Mouse (Mus musculus) neural tube, embryonic 10.5 days (tissue): ENCODE measurements at regions not wholly inside any gene's neighbourhood (a gene's known extent, or its start where the extent isn't known, plus 50 kb on each side); places are given as distances from the start of the nearest gene placed in this dataset.

ENCODE experiments used
- DNase-seq: peaks from one replicate; pipeline ENCODE4 v3.0.0-alpha.2; 2017; ENCODE audit warnings: low spot score; ENCODE audit errors: extremely low spot score

GRCm38 (mm10) chr16:24181388-24181787 lies 192.7 kb upstream of the Bcl6 start:
- no peak for DNase-seq

GRCm38 (mm10) chr16:24180666-24181065 lies 192.0 kb upstream of the Bcl6 start:
- no peak for DNase-seq

- no peak for DNase-seq
Observed at GRCm38 (mm10) chr16:24177564-24177963, 188.9 kb upstream of the Bcl6 start.

GRCm38 (mm10) chr16:24177131-24177530 lies 188.5 kb upstream of the Bcl6 start:
- no peak for DNase-seq

GRCm38 (mm10) chr16:24176057-24176456 lies 187.4 kb upstream of the Bcl6 start:
- no peak for DNase-seq

GRCm38 (mm10) chr16:24175235-24175760 lies 186.6 kb upstream of the Bcl6 start:
- DNase-seq: no peak

GRCm38 (mm10) chr16:24174595-24174994 lies 185.9 kb upstream of the Bcl6 start:
- no peak for DNase-seq

- DNase-seq: no peak
Observed at GRCm38 (mm10) chr16:24173783-24174518, 185.3 kb upstream of the Bcl6 start.

- DNase-seq: no peak
Observed at GRCm38 (mm10) chr16:24172653-24173052, 184.0 kb upstream of the Bcl6 start.

GRCm38 (mm10) chr16:24172065-24172464 lies 183.4 kb upstream of the Bcl6 start:
- no peak for DNase-seq

GRCm38 (mm10) chr16:24171161-24171560 lies 182.5 kb upstream of the Bcl6 start:
- no peak for DNase-seq

- DNase-seq: no peak
Observed at GRCm38 (mm10) chr16:24166496-24166895, 177.8 kb upstream of the Bcl6 start.

- no peak for DNase-seq
Observed at GRCm38 (mm10) chr16:24165461-24166081, 176.9 kb upstream of the Bcl6 start.

GRCm38 (mm10) chr16:24160705-24161285 lies 172.1 kb upstream of the Bcl6 start:
- no peak for DNase-seq

GRCm38 (mm10) chr16:24159336-24159735 lies 170.7 kb upstream of the Bcl6 start:
- DNase-seq: no peak

GRCm38 (mm10) chr16:24157753-24158152 lies 169.1 kb upstream of the Bcl6 start:
- DNase-seq: no peak

- no peak for DNase-seq
Observed at GRCm38 (mm10) chr16:24156729-24157430, 168.2 kb upstream of the Bcl6 start.

GRCm38 (mm10) chr16:24154816-24155357 lies 166.2 kb upstream of the Bcl6 start:
- no peak for DNase-seq

- DNase-seq: peak; percentile 17
Observed at GRCm38 (mm10) chr16:24153943-24154342, 165.3 kb upstream of the Bcl6 start.

- DNase-seq: no peak
Observed at GRCm38 (mm10) chr16:24151831-24152247, 163.2 kb upstream of the Bcl6 start.

- DNase-seq: no peak
Observed at GRCm38 (mm10) chr16:24151178-24151725, 162.6 kb upstream of the Bcl6 start.
